Mouse (Mus musculus): Measurements from ENCODE around the gene Pdap1. TPM values are rescaled to one million over a fixed set of nuclear protein-coding genes. Genes with fewer than 3 reads are reported as not detected.
"Not testable (repeated sequence)": the region's sequence is repeated elsewhere in the genome, so short reads cannot be mapped to it uniquely, and the experiment has no call there.

Pdap1 gene
- 73.3 and 79.9 TPM in 2 replicates for total RNA-seq (2017)

GRCm38 (mm10) chr5:145139571-145140519, at the start of gene Pdap1, which contains the start of gene Bud31:
Gene Pdap1, minus strand, starts transcription at chr5:145140238.
Gene Bud31, plus strand, starts transcription at chr5:145140362.
- ATAC-seq (ENCODE audit: extremely low read depth, insufficient number of reproducible peaks, low FRiP score, poor library complexity, severe bottlenecking), result peak; percentile 86

DNA sequence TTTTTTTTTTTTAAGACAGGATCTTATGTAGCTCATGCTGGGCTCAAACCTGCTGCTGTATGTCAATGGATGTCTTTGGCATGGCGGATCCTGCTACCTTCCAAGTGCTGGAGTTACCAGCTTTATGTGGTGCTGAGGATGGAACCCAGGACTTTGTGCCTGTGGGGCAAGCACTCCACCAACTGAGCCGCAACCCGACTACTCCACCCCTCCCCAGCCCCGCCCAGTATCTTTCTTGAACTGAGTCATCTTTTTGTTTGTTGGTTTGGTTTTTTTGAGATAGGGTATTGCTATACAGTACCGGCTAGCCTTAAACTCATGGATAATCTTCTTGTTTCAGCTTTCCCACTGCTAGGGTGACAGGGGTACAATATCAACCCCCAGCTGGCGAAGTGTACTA, 49.4 kb upstream of the Pdap1 start:
- no peak for ATAC-seq (ENCODE audit: extremely low read depth, insufficient number of reproducible peaks, low FRiP score, poor library complexity, severe bottlenecking)

DNA sequence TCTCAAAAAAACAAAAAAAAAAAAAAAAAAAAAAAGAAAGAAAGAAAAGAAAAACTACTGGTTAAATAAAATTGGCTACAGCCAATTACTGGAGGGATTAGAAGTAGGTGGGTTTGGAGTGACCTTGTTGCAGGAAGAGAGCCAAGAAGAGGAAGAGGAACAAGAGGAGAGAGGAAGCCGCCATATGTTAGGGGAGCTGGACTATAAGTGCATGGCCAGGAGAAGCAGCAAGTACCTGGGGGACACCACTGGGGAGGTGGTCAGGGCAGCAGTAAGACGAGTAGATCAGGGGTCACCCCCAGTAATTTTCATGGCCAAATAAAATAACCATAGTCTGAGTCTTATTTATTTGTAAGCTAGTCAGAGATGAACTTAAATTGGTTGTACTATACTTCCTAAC, 45.2 kb upstream of the Pdap1 start:
- no peak for ATAC-seq (ENCODE audit: extremely low read depth, insufficient number of reproducible peaks, low FRiP score, poor library complexity, severe bottlenecking)

DNA sequence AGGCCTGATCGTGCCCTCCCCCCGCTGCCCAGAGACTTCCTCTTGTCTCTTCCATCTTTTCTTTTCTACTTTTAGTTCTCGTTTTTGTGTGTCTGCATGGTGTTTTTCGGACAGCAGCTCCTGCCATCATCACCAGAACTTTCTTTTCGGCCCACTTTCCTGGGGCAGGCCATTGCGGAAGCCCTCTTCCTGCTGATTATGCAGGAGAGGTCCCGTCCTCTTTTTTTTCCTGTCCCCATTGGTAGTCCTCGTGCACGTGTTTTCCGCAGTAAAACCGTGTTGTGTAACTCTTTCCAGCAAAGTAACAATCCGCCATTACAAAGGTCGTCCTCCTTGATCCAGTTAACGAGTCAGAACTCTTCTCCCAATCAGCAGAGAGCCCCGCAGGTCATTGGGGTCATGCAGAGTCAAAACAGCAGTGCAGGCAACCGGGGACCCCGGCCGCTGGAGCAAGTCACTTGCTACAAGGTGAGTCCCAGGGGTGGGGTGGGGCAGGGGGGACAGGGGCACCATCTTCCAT, 38.5 kb upstream of the Pdap1 start:
- ATAC-seq (ENCODE audit: extremely low read depth, insufficient number of reproducible peaks, low FRiP score, poor library complexity, severe bottlenecking), result no peak

- ATAC-seq (ENCODE audit: extremely low read depth, insufficient number of reproducible peaks, low FRiP score, poor library complexity, severe bottlenecking), result no peak
These were observed 27.2 kb upstream of the Pdap1 start for GRCm38 (mm10) chr5:145167306-145167661.

- ATAC-seq (ENCODE audit: extremely low read depth, insufficient number of reproducible peaks, low FRiP score, poor library complexity, severe bottlenecking), result peak; percentile 94
These were observed 26.7 kb upstream of the Pdap1 start, which contains the start of the genes Ptcd1 and Cpsf4 for GRCm38 (mm10) chr5:145166536-145167305. Gene Ptcd1, minus strand, starts transcription at chr5:145167108. Gene Cpsf4, plus strand, starts transcription at chr5:145167213.

DNA sequence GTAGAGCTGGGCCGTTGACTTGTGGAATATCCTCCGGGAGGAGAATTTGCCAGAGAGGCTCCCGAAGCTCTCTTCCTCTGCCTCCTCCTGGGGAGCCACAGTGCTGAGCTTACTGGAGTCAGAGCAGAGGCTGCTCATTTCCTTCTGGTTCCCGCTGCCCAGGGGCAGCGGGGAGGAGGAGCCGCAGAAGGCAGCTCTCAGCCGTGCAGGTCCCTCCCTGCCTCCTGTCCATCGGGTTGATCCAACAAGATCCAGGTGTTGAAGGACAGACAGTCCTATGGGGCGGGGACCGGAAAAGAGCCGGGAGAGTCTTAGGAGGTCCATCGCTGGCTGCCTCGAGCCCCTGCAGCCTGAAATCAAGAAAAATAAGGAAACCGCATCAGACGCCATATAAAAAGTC, 25.1 kb upstream of the Pdap1 start:
- ATAC-seq (ENCODE audit: extremely low read depth, insufficient number of reproducible peaks, low FRiP score, poor library complexity, severe bottlenecking), result no peak

DNA sequence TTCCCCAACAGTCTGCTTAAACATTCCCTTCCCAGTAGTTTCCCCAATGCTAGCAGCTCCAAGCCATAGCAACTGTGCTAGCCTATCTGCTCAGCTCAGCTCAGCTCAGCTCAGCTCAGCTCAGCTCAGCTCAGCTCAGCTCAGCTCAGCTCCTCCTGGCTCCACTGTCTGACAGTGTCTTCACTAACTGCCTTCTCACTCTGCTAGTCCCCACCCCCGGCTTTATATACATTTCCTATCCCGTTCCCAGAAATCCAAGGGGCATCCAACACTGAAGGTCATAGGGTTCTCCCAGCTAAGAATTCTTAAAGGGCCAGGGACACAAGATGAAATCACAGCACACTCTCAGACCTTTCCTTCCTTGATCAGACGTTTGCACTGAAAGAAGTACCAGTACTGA, 24.7 kb upstream of the Pdap1 start:
- no peak for ATAC-seq (ENCODE audit: extremely low read depth, insufficient number of reproducible peaks, low FRiP score, poor library complexity, severe bottlenecking)

GRCm38 (mm10) chr5:145161361-145161760, 21.3 kb upstream of the Pdap1 start:
- ATAC-seq (ENCODE audit: extremely low read depth, insufficient number of reproducible peaks, low FRiP score, poor library complexity, severe bottlenecking), result no peak

DNA sequence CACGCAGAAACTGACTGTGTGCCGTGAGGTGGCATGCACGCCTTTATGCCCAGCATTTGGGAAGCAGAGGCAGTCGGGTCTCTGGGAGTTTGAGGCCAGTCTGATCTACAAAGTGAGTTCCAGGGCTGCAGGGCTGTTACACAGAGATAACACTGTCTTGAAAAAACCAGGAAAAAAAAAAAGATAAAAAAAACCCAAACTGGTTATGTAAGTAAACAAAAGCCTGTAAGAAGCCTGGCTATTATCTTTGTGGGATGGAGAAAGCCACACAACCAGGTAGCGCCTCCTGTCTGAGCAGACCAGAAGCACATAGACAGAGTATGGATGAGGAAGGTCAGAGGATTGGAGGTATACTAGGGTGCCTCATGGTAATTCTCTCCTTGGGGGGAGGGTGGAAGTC, 12.7 kb upstream of the Pdap1 start:
- ATAC-seq (ENCODE audit: extremely low read depth, insufficient number of reproducible peaks, low FRiP score, poor library complexity, severe bottlenecking), result no peak

GRCm38 (mm10) chr5:145149294-145149693, 9.3 kb upstream of the Pdap1 start:
- ATAC-seq (ENCODE audit: extremely low read depth, insufficient number of reproducible peaks, low FRiP score, poor library complexity, severe bottlenecking), result no peak

- ATAC-seq (ENCODE audit: extremely low read depth, insufficient number of reproducible peaks, low FRiP score, poor library complexity, severe bottlenecking), result no peak
These were observed 7.7 kb upstream of the Pdap1 start for GRCm38 (mm10) chr5:145147748-145148147.

GRCm38 (mm10) chr5:145140611-145141010, 573 bp upstream of the Pdap1 start:
- no peak for ATAC-seq (ENCODE audit: extremely low read depth, insufficient number of reproducible peaks, low FRiP score, poor library complexity, severe bottlenecking)

DNA sequence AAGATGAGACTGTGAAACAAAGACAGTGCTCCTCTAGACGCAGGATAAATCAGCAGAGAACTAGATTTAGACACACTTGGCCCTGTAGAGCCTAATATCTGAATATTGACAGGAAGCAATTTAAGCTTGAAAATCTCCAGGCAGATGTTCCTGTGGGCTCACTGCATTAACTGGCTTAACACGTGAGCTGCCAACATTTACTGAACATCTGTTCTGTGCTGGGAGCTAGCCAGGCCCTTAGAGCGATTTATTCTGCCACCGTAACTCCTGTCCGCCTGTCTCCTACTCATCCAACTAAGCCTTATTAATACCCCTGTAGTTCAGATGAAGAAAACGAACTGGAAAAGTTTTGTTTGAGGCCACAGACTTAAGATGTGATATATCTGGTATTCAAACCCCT, 1.2 kb downstream of the Pdap1 start:
- no peak for ATAC-seq (ENCODE audit: extremely low read depth, insufficient number of reproducible peaks, low FRiP score, poor library complexity, severe bottlenecking)

- ATAC-seq (ENCODE audit: extremely low read depth, insufficient number of reproducible peaks, low FRiP score, poor library complexity, severe bottlenecking), result not testable (repeated sequence)
These were observed 6.8 kb downstream of the Pdap1 start for GRCm38 (mm10) chr5:145133275-145133674.

DNA sequence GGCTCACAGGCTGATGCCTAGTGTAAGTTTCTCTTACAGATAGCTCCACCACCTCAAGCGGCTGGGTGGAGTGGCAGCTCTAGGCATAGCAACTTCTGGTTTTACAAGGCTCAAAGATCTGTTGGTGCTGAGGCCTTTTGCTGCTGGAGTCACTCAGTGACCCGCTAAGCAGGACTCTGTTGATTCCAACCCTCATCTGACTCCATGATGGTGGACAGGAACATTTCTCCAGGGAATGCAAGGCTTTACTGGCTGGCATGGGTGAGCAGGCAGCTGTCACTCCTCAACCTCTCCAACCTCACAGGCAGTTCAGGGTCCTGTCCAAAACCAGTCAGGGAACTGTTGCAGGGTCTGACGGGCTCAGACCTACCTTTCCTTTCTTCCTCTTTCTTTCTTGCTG, 9.0 kb downstream of the Pdap1 start:
- ATAC-seq (ENCODE audit: extremely low read depth, insufficient number of reproducible peaks, low FRiP score, poor library complexity, severe bottlenecking), result no peak

DNA sequence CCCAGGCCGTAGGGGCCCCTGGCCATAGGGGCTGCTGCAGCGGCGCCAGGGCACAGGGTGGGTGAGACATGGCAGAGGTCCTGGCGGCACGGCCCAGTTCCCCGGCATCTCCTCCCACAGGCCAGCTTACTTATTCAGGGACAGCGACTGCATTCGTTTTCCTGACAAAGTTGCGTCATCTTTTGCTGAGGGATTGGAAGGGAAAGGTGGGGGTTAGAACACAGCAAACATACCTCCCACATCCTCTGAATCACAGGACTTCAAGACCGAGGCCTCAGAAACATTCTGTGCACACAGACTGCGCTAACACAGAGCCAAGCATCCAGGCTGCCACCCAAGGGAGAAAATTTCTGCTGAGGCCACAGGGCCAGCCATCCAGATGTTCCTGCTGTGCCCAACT, 9.8 kb downstream of the Pdap1 start:
- ATAC-seq (ENCODE audit: extremely low read depth, insufficient number of reproducible peaks, low FRiP score, poor library complexity, severe bottlenecking), result no peak

DNA sequence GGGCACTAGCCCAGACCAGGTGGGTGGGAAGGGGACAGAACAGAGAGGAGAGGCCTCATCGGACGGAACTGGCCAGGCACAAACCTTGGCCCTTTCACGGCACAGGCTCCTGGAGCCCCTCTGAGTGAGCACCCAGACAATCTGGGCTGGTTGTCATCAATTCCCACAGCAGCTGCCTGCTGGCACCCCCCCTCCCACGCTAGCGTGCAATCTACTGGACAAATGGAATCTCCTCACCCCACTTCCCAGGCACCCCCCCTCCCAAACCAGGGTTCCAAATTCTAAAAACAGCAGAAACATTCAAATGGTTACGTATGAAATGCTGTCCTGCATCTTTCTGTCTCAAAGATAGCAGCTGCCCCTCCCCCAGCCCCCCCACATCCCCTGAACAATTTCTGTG, 10.3 kb downstream of the Pdap1 start:
- ATAC-seq (ENCODE audit: extremely low read depth, insufficient number of reproducible peaks, low FRiP score, poor library complexity, severe bottlenecking), result not testable (repeated sequence)

GRCm38 (mm10) chr5:145129124-145129523, 10.9 kb downstream of the Pdap1 start:
- ATAC-seq (ENCODE audit: extremely low read depth, insufficient number of reproducible peaks, low FRiP score, poor library complexity, severe bottlenecking), result no peak

- no peak for ATAC-seq (ENCODE audit: extremely low read depth, insufficient number of reproducible peaks, low FRiP score, poor library complexity, severe bottlenecking)
These were observed 13.5 kb downstream of the Pdap1 start for GRCm38 (mm10) chr5:145126580-145126979.

All from neutrophil, adult 5-6 weeks (primary cell).